ENCODE assay signal across 24 mouse cellular contexts in genomic region chr9:96559148-96559547, GRCm38 (mm10). TPM values are rescaled to one million over a fixed set of nuclear protein-coding genes. Genes with fewer than 3 reads are reported as not detected.
"Had no signal": no experiment of that assay in that cellular context is flagged by ENCODE, and none has a peak within 500 bp of the region (broad histone marks: within the 10 kb centered on the region; RNA-seq: fewer than 3 reads in every experiment).

No protein-coding gene starts in this region.

- H3K4me3 ChIP-seq: layer of hippocampus, adult 2 months; limb, embryonic 12.5 days; limb, embryonic 15.5 days; lung, embryonic 15.5 days; neural tube, embryonic 12.5 days; neural tube, embryonic 15.5 days; stomach, embryonic 15.5 days had no signal

- H3K9ac ChIP-seq: limb, embryonic 12.5 days; limb, embryonic 15.5 days; liver, embryonic 14.5 days; lung, embryonic 15.5 days; neural tube, embryonic 12.5 days; neural tube, embryonic 15.5 days; stomach, embryonic 15.5 days had no signal

- H3K4me2 ChIP-seq: limb, embryonic 12.5 days; limb, embryonic 15.5 days; lung, embryonic 15.5 days; midbrain, embryonic 11.5 days; neural tube, embryonic 12.5 days; neural tube, embryonic 15.5 days; stomach, embryonic 15.5 days had no signal

- H3K27me3 ChIP-seq: limb, embryonic 12.5 days; limb, embryonic 15.5 days; lung, embryonic 15.5 days; neural tube, embryonic 12.5 days; neural tube, embryonic 15.5 days; stomach, embryonic 15.5 days had no signal

- DNase-seq: kidney, adult 18-20 months; kidney, adult 9 months; kidney, postnatal 25 days; left cerebral cortex, postnatal 4 days; lung, postnatal 10 days; lung, postnatal 36 days; midbrain, embryonic 14.5 days; right cerebral cortex, adult 18-20 months; right cerebral cortex, postnatal 14 days; spleen, adult 18-20 months; thymus, postnatal 25 days had no signal

- H3K9me3 ChIP-seq: limb, embryonic 12.5 days; limb, embryonic 15.5 days; lung, embryonic 15.5 days; neural tube, embryonic 12.5 days; neural tube, embryonic 15.5 days; stomach, embryonic 15.5 days had no signal

- H3K27ac ChIP-seq: kidney, postnatal 0 days; layer of hippocampus, adult 2 months; limb, embryonic 12.5 days; limb, embryonic 15.5 days; liver, embryonic 14.5 days; lung, embryonic 15.5 days; neural tube, embryonic 12.5 days; neural tube, embryonic 15.5 days; stomach, embryonic 15.5 days had no signal

- ATAC-seq: intestine, embryonic 16.5 days had no signal

- H3K4me1 ChIP-seq: limb, embryonic 12.5 days; limb, embryonic 15.5 days; lung, embryonic 15.5 days; neural tube, embryonic 12.5 days; neural tube, embryonic 15.5 days; stomach, embryonic 15.5 days had no signal

RNA-seq across cellular contexts. Expression of gene Gm28729, which starts 34.1 kb away (rescaled TPM):
- total RNA-seq: megakaryocyte-erythroid progenitor cell, adult 5-6 weeks had no signal
- polyA plus RNA-seq: intestine, embryonic 16.5 days; limb, embryonic 12.5 days; midbrain, embryonic 11.5 days; midbrain, embryonic 14.5 days; neural tube, embryonic 12.5 days; neural tube, embryonic 15.5 days; stomach, embryonic 15.5 days; thymus, postnatal 0 days had no signal
